Mouse (Mus musculus) mouse trophoblast stem cell (cell line): ENCODE measurements around the gene Spns3.

Experiments used
- in situ Hi-C, 2 experiments: fragments of 300-500 bp; cut with MseI, MboI; formaldehyde crosslinking; loops; 2 replicates in 1 of 2; 3 replicates in 1 of 2; pipeline ENCODE4 v1.15.1; 2025

Gene Spns3

GRCm38 (mm10) chr11:72455694-72456093 is 94.6 kb downstream of the Spns3 start:
- in situ Hi-C loops: no loop called here

- in situ Hi-C loops: no loop called here
These were observed 97.0 kb downstream of the Spns3 start for GRCm38 (mm10) chr11:72453105-72453953.

GRCm38 (mm10) chr11:72452140-72452665 is 98.1 kb downstream of the Spns3 start:
- in situ Hi-C loops: no loop called here

GRCm38 (mm10) chr11:72447475-72447874 is 102.8 kb downstream of the Spns3 start:
- in situ Hi-C loops: no loop called here

- in situ Hi-C loops: no loop called here
These were observed 103.8 kb downstream of the Spns3 start for GRCm38 (mm10) chr11:72446311-72447105.
